Mouse (Mus musculus): ENCODE measurements around the gene Vmn1r177. TPM values are rescaled to one million over a fixed set of nuclear protein-coding genes. Genes with fewer than 3 reads are reported as not detected.
"Not testable (repeated sequence)": the region's sequence is repeated elsewhere in the genome, so short reads cannot be mapped to it uniquely, and the experiment has no call there.

Gene Vmn1r177
- not detected in 2 replicates for polyA plus RNA-seq (2014; fragmentation: Nextera tagmentation; extraction: Ambion mirVana)

- H3K4me3 ChIP-seq (ENCODE audit: low read depth, low read length); H3K9ac ChIP-seq (ENCODE audit: low read length); ATAC-seq (ENCODE audit: insufficient number of reproducible peaks, low FRiP score, low TSS enrichment, low read depth); H3K27me3 ChIP-seq (ENCODE audit: control insufficient read depth, insufficient read depth, low read length); H3K4me1 ChIP-seq (ENCODE audit: control insufficient read depth, insufficient read depth, low read length); DNase-seq (ENCODE audit: low spot score); H3K36me3 ChIP-seq (ENCODE audit: control insufficient read depth, insufficient read depth, low read length); H3K27ac ChIP-seq (replicated peaks; ENCODE audit: low read depth, low read length); H3K9me3 ChIP-seq (ENCODE audit: control insufficient read depth, low read length); H3K4me2 ChIP-seq (ENCODE audit: low read depth, severe bottlenecking): not testable (repeated sequence)
- 24% methylated on average over 1 of the region's 1 CpGs for whole genome bisulfite sequencing
These were observed at the start of gene Vmn1r177 for GRCm38 (mm10) chr7:23866349-23866748. Vmn1r177 (minus strand) TSS chr7:23866449.

- 83% methylated on average over 1 of the region's 1 CpGs for WGBS
- peaks cover 3% of the 10 kb centered on the region; the same call in 1 of the 2 replicates for H3K9me3 ChIP-seq (ENCODE audit: control insufficient read depth, low read length)
- no peak within 1 kb of the TSS for H3K4me3 ChIP-seq (ENCODE audit: low read depth, low read length)
- no peak within 1 kb of the TSS for H3K4me2 ChIP-seq (ENCODE audit: low read depth, severe bottlenecking)
- H3K4me1 ChIP-seq (ENCODE audit: control insufficient read depth, insufficient read depth, low read length), result no peaks in the 10 kb centered on the region
- ATAC-seq (ENCODE audit: insufficient number of reproducible peaks, low FRiP score, low TSS enrichment, low read depth), result no peak
- DNase-seq (ENCODE audit: low spot score), result no peak
- no peaks in the 10 kb centered on the region for H3K36me3 ChIP-seq (ENCODE audit: control insufficient read depth, insufficient read depth, low read length)
- H3K27me3 ChIP-seq (ENCODE audit: control insufficient read depth, insufficient read depth, low read length), result no peaks in the 10 kb centered on the region
- H3K9ac ChIP-seq (ENCODE audit: low read length), result no peak within 1 kb of the TSS
- H3K27ac ChIP-seq (replicated peaks; ENCODE audit: low read depth, low read length), result no peak within 1 kb of the TSS
These were observed 25.5 kb upstream of the Vmn1r177 start, which contains the start of gene Vmn1r178 for GRCm38 (mm10) chr7:23891709-23892108. Vmn1r178 (plus strand) TSS chr7:23892009.

GRCm38 (mm10) chr7:23876918-23877317, 10.7 kb upstream of the Vmn1r177 start:
- not testable (repeated sequence) for H3K27ac ChIP-seq (replicated peaks; ENCODE audit: low read depth, low read length); H3K4me3 ChIP-seq (ENCODE audit: low read depth, low read length); H3K9me3 ChIP-seq (ENCODE audit: control insufficient read depth, low read length); H3K4me2 ChIP-seq (ENCODE audit: low read depth, severe bottlenecking); H3K9ac ChIP-seq (ENCODE audit: low read length); H3K27me3 ChIP-seq (ENCODE audit: control insufficient read depth, insufficient read depth, low read length); ATAC-seq (ENCODE audit: insufficient number of reproducible peaks, low FRiP score, low TSS enrichment, low read depth); DNase-seq (ENCODE audit: low spot score); H3K4me1 ChIP-seq (ENCODE audit: control insufficient read depth, insufficient read depth, low read length); H3K36me3 ChIP-seq (ENCODE audit: control insufficient read depth, insufficient read depth, low read length)
- 63% methylated on average over 3 of the region's 4 CpGs for WGBS

DNA sequence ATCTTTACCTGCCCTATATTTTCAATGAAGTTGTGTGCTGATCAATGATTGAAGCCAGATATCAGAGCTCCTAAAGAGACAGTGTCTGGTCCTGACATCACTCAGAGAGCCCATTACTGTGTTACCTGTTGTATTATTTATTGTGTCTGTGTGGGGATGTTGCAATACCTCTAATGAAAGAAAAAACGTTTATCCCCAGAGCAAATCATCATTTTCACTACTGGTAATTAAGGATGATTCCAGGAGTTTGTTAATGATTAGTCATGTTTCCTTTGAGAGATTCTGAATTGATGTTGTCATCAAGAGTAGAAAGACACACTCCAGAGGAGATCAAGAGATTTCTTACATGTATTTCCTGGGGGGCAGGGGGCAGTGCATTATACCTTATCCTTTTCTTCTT, 29.0 kb downstream of the Vmn1r177 start, which contains the start of gene Vmn1r176:
Vmn1r176 (minus strand) TSS at position 101 of the 400 bp plus-strand sequence.
- not testable (repeated sequence) for H3K4me2 ChIP-seq (ENCODE audit: low read depth, severe bottlenecking); H3K36me3 ChIP-seq (ENCODE audit: control insufficient read depth, insufficient read depth, low read length); H3K9ac ChIP-seq (ENCODE audit: low read length); H3K9me3 ChIP-seq (ENCODE audit: control insufficient read depth, low read length); ATAC-seq (ENCODE audit: insufficient number of reproducible peaks, low FRiP score, low TSS enrichment, low read depth); H3K27ac ChIP-seq (replicated peaks; ENCODE audit: low read depth, low read length); H3K27me3 ChIP-seq (ENCODE audit: control insufficient read depth, insufficient read depth, low read length); H3K4me3 ChIP-seq (ENCODE audit: low read depth, low read length); DNase-seq (ENCODE audit: low spot score); H3K4me1 ChIP-seq (ENCODE audit: control insufficient read depth, insufficient read depth, low read length)
- no CpG with 5 or more reads among the region's 1 CpGs for WGBS

Other genes starting within 250 kb of the Vmn1r177 start
- not detected in 2 replicates for gene Vmn1r171, start 235.7 kb downstream of the Vmn1r177 start, polyA plus RNA-seq (2014; fragmentation: Nextera tagmentation; extraction: Ambion mirVana)
- not detected in 2 replicates for gene Vmn1r172, start 208.1 kb downstream of the Vmn1r177 start, polyA plus RNA-seq (2014; fragmentation: Nextera tagmentation; extraction: Ambion mirVana)
- gene Vmn1r173, start 165.7 kb downstream of the Vmn1r177 start, polyA plus RNA-seq (2014; fragmentation: Nextera tagmentation; extraction: Ambion mirVana), result not detected in 2 replicates
- gene Vmn1r174, start 114.2 kb downstream of the Vmn1r177 start, polyA plus RNA-seq (2014; fragmentation: Nextera tagmentation; extraction: Ambion mirVana), result not detected in 2 replicates
- gene Vmn1r175, start 55.8 kb downstream of the Vmn1r177 start, polyA plus RNA-seq (2014; fragmentation: Nextera tagmentation; extraction: Ambion mirVana), result not detected in 2 replicates
- not detected in 2 replicates for gene Vmn1r176, start 29.1 kb downstream of the Vmn1r177 start, polyA plus RNA-seq (2014; fragmentation: Nextera tagmentation; extraction: Ambion mirVana)
- not detected in 2 replicates for gene Vmn1r178, start 25.6 kb upstream of the Vmn1r177 start, polyA plus RNA-seq (2014; fragmentation: Nextera tagmentation; extraction: Ambion mirVana)
- not detected in 2 replicates for gene Vmn1r179, start 60.5 kb upstream of the Vmn1r177 start, polyA plus RNA-seq (2014; fragmentation: Nextera tagmentation; extraction: Ambion mirVana)
- not detected in 2 replicates for gene Vmn1r180, start 84.2 kb upstream of the Vmn1r177 start, polyA plus RNA-seq (2014; fragmentation: Nextera tagmentation; extraction: Ambion mirVana)
- not detected in 2 replicates for gene Vmn1r181, start 108.2 kb upstream of the Vmn1r177 start, polyA plus RNA-seq (2014; fragmentation: Nextera tagmentation; extraction: Ambion mirVana)
- gene V1rd19, start 135.2 kb upstream of the Vmn1r177 start, polyA plus RNA-seq (2014; fragmentation: Nextera tagmentation; extraction: Ambion mirVana), result not detected in 2 replicates
- gene Vmn1r183, start 186.8 kb upstream of the Vmn1r177 start, polyA plus RNA-seq (2014; fragmentation: Nextera tagmentation; extraction: Ambion mirVana), result not detected in 2 replicates
- gene Zfp180, start 215.5 kb upstream of the Vmn1r177 start, polyA plus RNA-seq (2014; fragmentation: Nextera tagmentation; extraction: Ambion mirVana), result 30.7 and 30.9 TPM in 2 replicates
- gene Zfp112, start 245.9 kb upstream of the Vmn1r177 start, polyA plus RNA-seq (2014; fragmentation: Nextera tagmentation; extraction: Ambion mirVana), result 3.3 and 5.4 TPM in 2 replicates